Mouse (Mus musculus) heart, adult 2 months (tissue): Measurements from ENCODE around the gene Cd200r3. TPM values are rescaled to one million over a fixed set of nuclear protein-coding genes. Genes with fewer than 3 reads are reported as not detected.

Source experiments
- DNase-seq, 2 experiments: peaks; one replicate each; pipeline ENCODE4 v3.0.0; 2021
- H3K27ac ChIP-seq: fragments of 200-600 bp; 2 replicates; pipeline ENCODE4 v1.8.1; 2022
- H3K27me3 ChIP-seq: fragments of 200-500 bp; 2 replicates; pipeline ENCODE4 v1.6.1; 2012; ENCODE audit warnings: mild to moderate bottlenecking, low read length, inconsistent platforms, mixed read lengths; ENCODE audit not compliant: control insufficient read depth, insufficient read depth
- H3K36me3 ChIP-seq: fragments of 200-500 bp; 2 replicates; pipeline ENCODE4 v1.6.1; 2012; ENCODE audit warnings: low read length, inconsistent platforms; ENCODE audit not compliant: control insufficient read depth, insufficient read depth
- H3K4me1 ChIP-seq: fragments of 200-500 bp; 2 replicates; pipeline ENCODE4 v1.6.1; 2011; ENCODE audit warnings: low read length; ENCODE audit not compliant: control insufficient read depth, insufficient read depth
- H3K4me3 ChIP-seq: fragments of 200-600 bp; 2 replicates; pipeline ENCODE4 v1.8.1; 2022
- H3K79me2 ChIP-seq: fragments of 200-500 bp; replicated peaks from 2 replicates; pipeline ENCODE4 v1.6.1; 2012; ENCODE audit warnings: mild to moderate bottlenecking, inconsistent platforms, low read length, moderate library complexity, mixed read lengths; ENCODE audit not compliant: control insufficient read depth, insufficient read depth
- H3K9ac ChIP-seq: fragments of 200-500 bp; 2 replicates; pipeline ENCODE4 v1.6.1; 2012; ENCODE audit warnings: low read depth, mild to moderate bottlenecking, control low read depth, inconsistent platforms, low read length, mixed read lengths
- CTCF ChIP-seq: fragments of 200-600 bp; IDR thresholded peaks from 2 replicates; pipeline ENCODE4 v1.8.1; 2022; ENCODE audit warnings: antibody characterized with exemption, mild to moderate bottlenecking, moderate library complexity
- EP300 ChIP-seq: fragments of 200-500 bp; IDR thresholded peaks from 2 replicates; pipeline ENCODE4 v1.6.1; 2011; ENCODE audit warnings: low read depth, low read length, control low read depth; ENCODE audit not compliant: insufficient read depth
- POLR2A ChIP-seq: fragments of 200-500 bp; IDR thresholded peaks from 2 replicates; pipeline ENCODE4 v1.6.1; 2011; ENCODE audit warnings: mild to moderate bottlenecking, low read depth, low read length, control low read depth; ENCODE audit not compliant: insufficient read depth
- WGBS: fragments of 180-500 bp; shearing (Covaris S2); methylation state at CpG from one replicate; pipeline ENCODE4 v1.1.7; 2018; 5-methylcytosine and 5-hydroxymethylcytosine counted together
- intact Hi-C: fragments of 180-260 bp; cut with DNase I; formaldehyde crosslinking; loops from one replicate; pipeline ENCODE4 v1.15.1; 2025
- polyA plus RNA-seq: library from polyadenylated mRNA; depleted of rRNA; stranded (reverse); fragments of >200 nt; gene quantifications from 2 replicates; pipeline ENCODE4 v1.2.3, GENCODE M21; 2012; rRNA removed
- total RNA-seq, 2 experiments: library from RNA; stranded (reverse); gene quantifications; 2 replicates each; pipeline ENCODE4 v1.2.3; 2021

Cd200r3 gene
- total and polyA plus RNA-seq, 3 experiments: not detected

DNA sequence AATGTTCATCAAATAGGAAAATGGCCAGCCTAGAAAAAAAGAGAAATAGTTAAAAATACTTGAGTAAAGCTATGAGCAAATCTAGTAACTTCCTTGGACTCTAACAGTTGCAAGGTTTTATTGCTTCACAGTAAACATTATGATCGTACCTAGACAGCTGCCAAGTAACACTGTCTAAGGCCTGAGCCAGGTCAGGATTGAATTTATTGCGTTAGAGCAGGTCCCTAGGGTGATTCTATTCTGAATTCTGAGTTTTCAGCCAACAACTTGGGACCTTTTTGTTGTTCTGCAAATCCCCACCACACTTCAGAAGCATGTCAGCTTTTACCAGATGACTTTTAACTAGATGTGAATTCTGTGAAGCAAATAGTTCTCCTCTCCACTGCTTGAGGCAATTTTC is 87.3 kb downstream of the Cd200r3 start:
- Histone ChIP-seq H3K79me2 (no peaks in the 10 kb centered on the region), H3K36me3 (no peaks in the 10 kb centered on the region), H3K27ac (peak overlapping the region; percentile 23; the same call in 1 of the 2 replicates), H3K27me3 (no peaks in the 10 kb centered on the region), H3K9ac (no peak overlapping the region), H3K4me3 (no peak overlapping the region), H3K4me1 (peaks cover 1% of the 10 kb centered on the region; the same call in 1 of the 2 replicates)
- DNase-seq: peak in 1 of 2 experiments; percentile 20
- WGBS: 63% methylated on average over 2 of the region's 2 CpGs
- intact Hi-C loops: loop anchor here (5.0 kb wide), 1 partner anchor 37 kb away; no protein-coding TSS in a partner anchor
- TF ChIP-seq CTCF: no peak
- TF ChIP-seq EP300: no peak
- TF ChIP-seq POLR2A: no peak

Other genes starting within 250 kb of the Cd200r3 start
- 1 to 10 TPM; 4.0 to 4.9 TPM for gene Nepro, start 219.4 kb upstream of the Cd200r3 start, total RNA-seq
- 1.3 and 2.9 TPM in 2 replicates for gene Nepro, start 219.4 kb upstream of the Cd200r3 start, polyA plus RNA-seq
- 1 to 10 TPM; 8.1 to 9.9 TPM for gene Gtpbp8, start 197.3 kb upstream of the Cd200r3 start, total RNA-seq
- gene Gtpbp8, start 197.3 kb upstream of the Cd200r3 start, polyA plus RNA-seq: 3.2 and 4.4 TPM in 2 replicates
- under 1 TPM; 0.32 to 0.42 TPM for gene Cd200r1, start 177.9 kb upstream of the Cd200r3 start, total RNA-seq
- 0.23 and 0.82 TPM in 2 replicates for gene Cd200r1, start 177.9 kb upstream of the Cd200r3 start, polyA plus RNA-seq
- gene Cd200r4, start 131.9 kb upstream of the Cd200r3 start, total RNA-seq: not detected
- 0.16 TPM in 1 of 2 replicates, not detected in the other for gene Cd200r4, start 131.9 kb upstream of the Cd200r3 start, polyA plus RNA-seq
- not detected for gene Cd200r2, start 76.6 kb upstream of the Cd200r3 start, total RNA-seq
- gene Cd200r2, start 76.6 kb upstream of the Cd200r3 start, polyA plus RNA-seq: not detected in 2 replicates
- 10 to 100 TPM; 64.0 to 65.3 TPM for gene Ccdc80, start 149.7 kb downstream of the Cd200r3 start, total RNA-seq
- 43.4 and 59.4 TPM in 2 replicates for gene Ccdc80, start 149.7 kb downstream of the Cd200r3 start, polyA plus RNA-seq
- 10 to 100 TPM in 1 of 2 experiments, 1 to 10 TPM in 1; 9.5 to 11.1 TPM for gene Slc35a5, start 215.0 kb downstream of the Cd200r3 start, total RNA-seq
- 8.0 and 12.9 TPM in 2 replicates for gene Slc35a5, start 215.0 kb downstream of the Cd200r3 start, polyA plus RNA-seq
- gene Atg3, start 215.1 kb downstream of the Cd200r3 start, total RNA-seq: 10 to 100 TPM; 19.1 to 22.7 TPM
- gene Atg3, start 215.1 kb downstream of the Cd200r3 start, polyA plus RNA-seq: 7.6 and 11.1 TPM in 2 replicates